In the genomic region with DNA sequence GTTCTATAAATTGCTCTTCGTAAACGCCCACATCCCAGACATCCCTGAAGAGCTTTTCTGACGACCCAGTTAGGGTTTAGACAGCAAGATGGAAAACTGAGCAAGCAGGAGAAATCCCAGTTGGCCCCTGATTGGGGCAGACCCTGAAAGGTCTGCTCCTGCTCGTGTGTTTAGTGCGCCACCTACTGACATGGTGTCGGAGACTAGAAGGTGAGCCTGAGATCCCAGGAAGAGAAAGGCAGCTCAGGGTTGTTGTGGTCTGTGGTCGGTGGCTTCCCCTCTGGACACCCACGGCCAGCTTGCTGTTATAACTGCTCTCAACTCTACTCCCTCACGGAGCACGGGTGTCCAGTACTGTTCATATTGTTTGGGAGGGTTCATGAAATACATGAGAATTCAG, we compare ENCODE assay signal across 8 mouse cellular contexts. TPM values are rescaled to one million over a fixed set of nuclear protein-coding genes. Genes with fewer than 3 reads are reported as not detected.
A peak's percentile ranks its signal among the peaks of the same experiment; 100 is the strongest.
DNase-seq lines count a peak whose midpoint lies in the region; ATAC-seq and TF ChIP-seq lines count a peak whose summit lies in the region.

No protein-coding gene starts in this region.

- H3K9ac ChIP-seq in MEL (ENCODE audit: control insufficient read depth, low read depth, low read length, poor library complexity, severe bottlenecking): no peak overlapping the region
- no peak overlapping the region for H3K9ac ChIP-seq in hindbrain, embryonic 13.5 days

- no peaks in the 10 kb centered on the region for H3K36me3 ChIP-seq in MEL (ENCODE audit: control insufficient read depth in 1 of 2, insufficient read depth in 2 of 2, low read length in 2 of 2)
- H3K36me3 ChIP-seq in hindbrain, embryonic 13.5 days: no peaks in the 10 kb centered on the region

- no peaks in the 10 kb centered on the region for H3K79me2 ChIP-seq in MEL (ENCODE audit: control insufficient read depth, insufficient read depth, low read length, poor library complexity)

- H3K4me3 ChIP-seq in MEL (ENCODE audit: control insufficient read depth in 1 of 2, insufficient read depth in 1 of 2, low read depth in 2 of 2, low read length in 2 of 2): peak overlapping the region; percentile 15 to 39
- H3K4me3 ChIP-seq in hindbrain, embryonic 13.5 days: no peak overlapping the region

- peak; percentile 75 for DNase-seq in MEL (ENCODE audit: low read depth, low spot score)
- DNase-seq in cerebellum, adult 18-20 months: peak; percentile 73 to 78
- peak; percentile 37 to 84 for DNase-seq in frontal cortex, adult 2 months (ENCODE audit: extremely low spot score in 1 of 2, low spot score in 1 of 2)
- DNase-seq in layer of hippocampus, postnatal 25 days (ENCODE audit: extremely low spot score in 1 of 2, low spot score in 1 of 2): peak; percentile 61 to 83
- DNase-seq in lung, postnatal 14 days: peak; percentile 87
- DNase-seq in retina, adult 2 months (ENCODE audit: low read depth, low spot score): peak; percentile 18
- peak; percentile 75 for DNase-seq in thymus, postnatal 25 days

- H3K4me1 ChIP-seq in MEL (ENCODE audit: control insufficient read depth in 1 of 2, insufficient read depth in 2 of 2, low read length in 2 of 2): no peaks in the 10 kb centered on the region
- peaks cover 13% of the 10 kb centered on the region for H3K4me1 ChIP-seq in hindbrain, embryonic 13.5 days (replicated peaks)

- WGBS in hindbrain, embryonic 13.5 days: 15% methylated on average over 10 of the region's 10 CpGs

- TF ChIP-seq POLR2A in MEL (IDR thresholded peaks at IDR 0.05; ENCODE audit: control insufficient read depth in 1 of 2, insufficient read depth in 1 of 2, low read depth in 1 of 2, low read length in 2 of 2, poor library complexity in 1 of 2): no peak

- ATAC-seq in hindbrain, embryonic 13.5 days (ENCODE audit: low FRiP score): peak; percentile 46; the same call in 1 of the 2 replicates

- H3K27ac ChIP-seq in MEL (ENCODE audit: control insufficient read depth, low read depth, low read length): no peak overlapping the region
- no peak overlapping the region for H3K27ac ChIP-seq in hindbrain, embryonic 13.5 days

- no peak overlapping the region for H3K4me2 ChIP-seq in hindbrain, embryonic 13.5 days

- no peaks in the 10 kb centered on the region; a peak in 1 of 4 replicates for H3K27me3 ChIP-seq in MEL (ENCODE audit: control insufficient read depth in 1 of 2, insufficient read depth in 2 of 2, low read length in 2 of 2)
- no peaks in the 10 kb centered on the region for H3K27me3 ChIP-seq in hindbrain, embryonic 13.5 days

- peak; percentile 79 to 92 (median 91) for TF ChIP-seq CTCF in MEL (IDR thresholded peaks at IDR 0.05 in 2 of 3, conservative IDR thresholded peaks at IDR 0.05 in 1 of 3; ENCODE audit: control insufficient read depth in 1 of 3, insufficient read depth in 1 of 3, low read depth in 2 of 3, low read length in 3 of 3, poor library complexity in 1 of 3, severe bottlenecking in 1 of 3)

- no peak for TF ChIP-seq EP300 in MEL (IDR thresholded peaks at IDR 0.05; ENCODE audit: low read depth in 1 of 2, low read length in 2 of 2)

- TF ChIP-seq RAD21 in MEL (IDR thresholded peaks at IDR 0.05; ENCODE audit: low read depth, low read length): peak; percentile 94

- no peaks in the 10 kb centered on the region for H3K9me3 ChIP-seq in MEL (replicated peaks; ENCODE audit: insufficient read depth, low read length)
- H3K9me3 ChIP-seq in hindbrain, embryonic 13.5 days: no peaks in the 10 kb centered on the region

TF ChIP-seq in MEL, 35 proteins besides CTCF, POLR2A, EP300 and RAD21:
- TF ChIP-seq NRF1 (IDR thresholded peaks at IDR 0.05; ENCODE audit: insufficient read depth, low read depth, low read length, poor library complexity, severe bottlenecking): no peak
- TF ChIP-seq MXI1 (IDR thresholded peaks at IDR 0.05; ENCODE audit: low read depth, low read length): no peak
- TF ChIP-seq MAFK (IDR thresholded peaks at IDR 0.05; ENCODE audit: borderline replicate concordance, low read depth, low read length): no peak
- no peak for TF ChIP-seq MAX (IDR thresholded peaks at IDR 0.05; ENCODE audit: low read length)
- TF ChIP-seq E2F4 (IDR thresholded peaks at IDR 0.05; ENCODE audit: borderline replicate concordance, low read depth, low read length): no peak
- TF ChIP-seq RCOR1 (IDR thresholded peaks at IDR 0.05; ENCODE audit: low read depth, low read length): no peak
- peak; percentile 94 for TF ChIP-seq ZC3H11A (IDR thresholded peaks at IDR 0.05; ENCODE audit: low read depth, low read length)
- peak; percentile 96 for TF ChIP-seq SMC3 (IDR thresholded peaks at IDR 0.05; ENCODE audit: low read depth, low read length)

RNA-seq across cellular contexts. Expression of a gene that starts 3.2 kb away (rescaled TPM):
- total RNA-seq in MEL (2012; rRNA removed): not detected in 2 replicates
- polyA plus RNA-seq in MEL (2012; ENCODE audit: insufficient read depth in 1 of 2, insufficient read length in 2 of 2, low read depth in 1 of 2, low replicate concordance in 2 of 2, missing spikeins in 1 of 2): not detected
- 7.6 and 10.3 TPM in 2 replicates for polyA plus RNA-seq in frontal cortex, adult 2 months (2012; rRNA removed)
- polyA plus RNA-seq in hindbrain, embryonic 13.5 days (2015; fragmentation: Nextera tagmentation; extraction: Ambion mirVana): 11.7 and 14.0 TPM in 2 replicates
- total RNA-seq in layer of hippocampus, postnatal 25 days (2021): 1 to 10 TPM; 3.9 to 4.0 TPM

Comparison
In these comparisons a context has a peak if more than half of its experiments do, and no peak if none do; other contexts are left out.
1. DNase-seq: peak in every context shown above with its lines; median percentile 87 in lung, postnatal 14 days; 76 in cerebellum, adult 18-20 months; 75 in MEL; 75 in thymus, postnatal 25 days; 72 in layer of hippocampus, postnatal 25 days; 60 in frontal cortex, adult 2 months; 18 in retina, adult 2 months.